Mouse (Mus musculus): ENCODE results near the gene Cbln1.

The Cbln1 gene

DNA sequence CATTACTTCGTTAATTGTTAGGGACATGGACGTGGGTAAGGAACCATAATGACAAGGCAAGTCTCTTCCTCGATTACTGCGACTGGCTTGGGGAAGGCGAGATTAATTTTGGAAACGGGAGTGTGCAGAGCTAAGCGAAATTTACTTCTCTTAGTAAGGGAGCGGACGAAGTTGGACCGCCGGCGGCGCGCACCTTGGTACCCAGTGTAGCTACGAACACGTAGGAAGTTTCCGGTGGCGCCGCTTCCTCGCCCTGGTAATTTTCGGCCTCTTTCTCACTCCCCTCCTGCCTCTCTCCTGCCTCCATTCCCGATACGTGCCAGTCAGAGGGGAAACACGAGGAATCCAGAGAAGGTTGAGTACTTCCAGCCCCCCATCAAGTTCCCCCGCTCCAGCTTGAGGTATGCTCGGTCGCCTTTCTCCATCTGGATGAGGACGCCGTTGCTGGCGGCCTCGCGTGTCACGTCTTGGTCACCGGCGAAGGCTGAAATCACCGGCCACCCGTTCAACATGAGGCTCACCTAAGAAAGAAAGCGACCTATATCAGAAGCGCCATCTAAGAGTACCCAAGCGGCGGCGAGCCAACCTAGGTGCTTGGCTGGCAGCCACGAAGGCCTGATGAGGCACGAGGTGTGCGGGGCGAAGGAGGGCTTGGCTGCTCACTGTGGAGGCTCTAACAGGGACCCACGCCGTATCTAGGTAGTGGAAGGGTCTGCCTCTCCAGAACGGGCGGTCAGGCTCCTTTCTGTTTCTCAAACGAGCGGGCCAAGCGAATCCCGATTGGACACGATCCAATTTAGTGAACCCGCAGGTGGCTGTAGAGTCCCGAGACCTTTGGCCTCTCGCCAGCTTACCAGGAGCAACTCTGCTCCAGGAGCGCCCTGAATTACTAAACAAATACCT is 2.2 kb downstream of the Cbln1 start:
- DNase-seq (ENCODE audit: low spot score in 2 of 2) = no peak

DNA sequence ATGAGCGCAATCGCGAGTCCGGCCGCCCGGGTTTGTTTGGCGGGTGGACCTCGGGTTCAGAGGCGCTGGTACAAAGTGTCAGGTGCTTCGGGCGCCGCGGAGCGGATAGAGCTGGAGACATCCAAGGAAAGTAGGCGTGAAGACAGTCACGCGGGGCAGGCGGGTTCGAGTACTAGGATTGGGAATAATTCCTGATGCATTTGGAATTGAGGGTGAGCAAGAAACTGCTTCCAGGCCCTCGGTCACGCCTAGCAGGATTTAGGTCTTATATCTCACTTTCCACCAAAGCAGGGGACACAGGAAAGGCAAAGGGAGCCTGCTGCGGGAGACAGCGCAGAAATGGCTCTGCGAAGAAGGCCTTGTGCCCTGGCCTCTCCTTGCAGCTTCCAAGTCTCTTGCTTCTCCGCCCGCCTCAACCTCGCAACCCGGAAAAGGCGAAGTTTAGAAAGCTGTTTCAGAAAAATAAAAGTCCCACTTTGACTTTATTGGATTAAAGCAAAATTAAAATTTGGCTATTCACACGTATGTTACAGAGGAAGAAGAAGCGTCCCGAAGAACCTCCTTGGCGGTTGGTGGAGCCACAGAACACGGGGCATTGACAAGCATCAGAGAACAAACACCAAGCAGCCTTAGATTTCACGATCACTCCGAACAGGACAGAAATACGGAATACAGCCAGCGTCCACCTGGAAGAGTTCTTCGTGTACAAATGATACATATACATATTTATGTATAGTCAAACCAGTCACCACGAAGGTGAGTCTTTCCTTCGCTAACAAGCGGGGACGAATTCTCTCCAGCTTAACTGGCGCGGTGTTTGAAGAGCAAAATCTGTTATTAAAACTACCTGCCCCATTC is 3.2 kb downstream of the Cbln1 start:
- no peak for DNase-seq (ENCODE audit: low spot score in 2 of 2)

DNA sequence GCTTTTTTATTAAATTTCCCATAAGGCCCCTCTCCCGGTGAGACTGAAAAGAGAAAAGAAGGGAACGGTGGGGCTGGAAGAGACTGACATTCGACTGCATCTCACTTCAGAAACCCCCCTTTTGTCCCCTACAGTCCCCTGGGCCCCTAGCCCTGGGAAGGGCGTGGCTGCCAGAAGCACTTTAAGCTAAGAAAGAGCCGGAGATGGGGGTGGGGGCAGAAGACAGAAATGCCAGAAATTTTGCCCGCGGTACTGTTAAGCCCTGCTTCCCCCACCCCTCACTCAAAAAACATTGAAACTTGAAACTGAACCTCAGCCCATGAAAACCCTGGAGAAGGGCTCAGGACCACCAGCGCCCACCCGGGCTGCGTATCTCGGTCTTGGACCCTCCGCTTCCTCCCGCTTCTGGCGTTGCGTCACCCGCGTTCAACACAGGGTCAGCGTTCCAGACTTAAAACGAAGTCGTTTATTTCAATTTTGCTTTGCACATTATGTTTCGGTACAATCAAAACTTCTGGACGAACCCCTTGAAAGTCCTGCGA is 3.9 kb downstream of the Cbln1 start:
- no peak for DNase-seq (ENCODE audit: low spot score in 2 of 2)

DNA sequence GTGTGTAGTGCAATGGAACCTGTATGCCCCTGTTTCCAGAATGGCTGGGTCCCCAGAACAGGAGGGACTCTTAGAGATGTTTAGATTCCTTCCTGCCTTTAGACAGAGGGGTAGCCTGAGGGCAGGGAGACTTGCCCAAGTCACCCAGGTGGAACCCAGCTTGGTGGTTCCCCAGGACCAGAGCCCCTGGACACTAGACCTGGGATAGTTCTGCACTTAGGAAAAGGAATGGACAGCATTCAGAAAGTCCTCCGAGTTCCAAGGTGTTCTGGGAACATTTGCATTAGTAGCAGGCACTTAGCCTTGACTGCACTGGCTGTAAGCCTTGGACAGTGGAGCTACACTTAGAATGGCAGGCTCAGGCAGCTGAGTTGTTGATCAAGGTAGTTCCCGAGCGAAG is 4.5 kb downstream of the Cbln1 start:
- no peak for DNase-seq (ENCODE audit: low spot score in 2 of 2)

DNA sequence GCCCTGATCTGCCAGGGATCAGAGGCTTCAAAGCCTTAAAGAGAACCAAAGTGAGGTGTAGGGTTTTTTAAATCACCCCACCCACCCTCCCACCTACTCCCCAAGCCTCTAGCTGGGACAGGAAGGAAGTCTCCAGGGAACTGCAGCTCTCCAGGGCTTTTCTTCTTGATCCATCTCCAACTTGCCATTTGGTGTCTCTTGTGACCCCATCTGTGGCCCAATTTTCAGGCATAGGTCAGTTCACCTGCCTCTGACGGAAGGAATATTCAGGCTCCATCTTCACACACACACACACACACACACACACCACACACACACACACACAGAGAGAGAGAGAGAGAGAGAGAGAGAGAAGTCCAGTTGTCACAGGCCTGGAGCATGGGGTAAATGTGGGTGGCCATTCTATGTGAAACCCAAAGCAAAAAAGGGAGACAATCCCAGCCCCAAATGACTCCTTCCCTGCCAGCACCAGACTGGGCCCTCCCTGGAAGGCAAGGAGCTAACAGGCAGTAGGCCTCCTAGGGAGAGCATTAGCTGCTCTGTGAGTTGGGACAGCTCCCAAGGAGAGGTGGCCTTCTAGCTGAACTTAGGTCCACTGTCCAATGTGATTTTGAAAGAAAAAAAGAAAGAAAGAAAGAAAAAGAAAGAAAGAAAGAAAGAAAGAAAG is 5.3 kb downstream of the Cbln1 start:
- DNase-seq (ENCODE audit: low spot score in 2 of 2) = no peak

DNA sequence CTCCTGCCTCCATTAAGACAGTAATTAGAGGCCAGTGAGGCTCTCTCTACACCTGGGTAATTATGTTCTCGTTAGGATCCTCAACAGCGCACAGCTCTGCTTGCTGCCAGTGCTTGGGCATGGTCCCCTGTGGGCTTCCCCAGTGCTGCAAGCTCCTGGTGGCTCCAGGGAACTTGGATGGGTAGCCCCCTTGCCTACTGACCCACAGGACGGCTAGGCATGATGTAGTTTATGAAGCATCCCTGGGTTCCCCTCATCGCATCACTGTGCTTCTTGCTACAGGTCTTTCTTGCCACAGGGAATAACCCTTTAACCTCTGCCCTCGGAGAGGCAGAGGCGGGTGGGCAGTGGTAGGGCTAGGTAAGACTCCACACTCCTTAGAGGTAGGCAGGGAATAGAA is 6.1 kb downstream of the Cbln1 start:
- DNase-seq (ENCODE audit: low spot score in 2 of 2) = no peak

DNA sequence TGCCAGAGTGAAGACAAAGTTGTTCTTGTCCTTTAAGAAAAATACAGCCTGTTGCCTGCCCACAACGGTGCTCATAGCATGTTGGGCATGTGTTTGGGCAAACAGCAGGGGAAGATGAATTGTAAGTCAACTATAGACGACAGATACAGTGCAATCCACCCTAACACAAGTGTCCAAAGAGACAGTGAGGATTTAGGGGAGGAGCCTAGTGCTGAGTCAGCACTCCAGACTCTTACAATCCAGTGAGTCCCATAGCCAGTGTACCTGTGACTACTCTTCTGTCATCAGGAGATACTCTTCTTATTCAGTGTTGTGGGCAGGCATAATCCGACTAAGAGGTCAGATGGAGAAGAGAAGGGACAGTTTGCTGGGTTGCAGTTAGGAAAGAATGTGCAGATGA is 8.0 kb downstream of the Cbln1 start:
- DNase-seq (ENCODE audit: low spot score in 2 of 2) = no peak

DNA sequence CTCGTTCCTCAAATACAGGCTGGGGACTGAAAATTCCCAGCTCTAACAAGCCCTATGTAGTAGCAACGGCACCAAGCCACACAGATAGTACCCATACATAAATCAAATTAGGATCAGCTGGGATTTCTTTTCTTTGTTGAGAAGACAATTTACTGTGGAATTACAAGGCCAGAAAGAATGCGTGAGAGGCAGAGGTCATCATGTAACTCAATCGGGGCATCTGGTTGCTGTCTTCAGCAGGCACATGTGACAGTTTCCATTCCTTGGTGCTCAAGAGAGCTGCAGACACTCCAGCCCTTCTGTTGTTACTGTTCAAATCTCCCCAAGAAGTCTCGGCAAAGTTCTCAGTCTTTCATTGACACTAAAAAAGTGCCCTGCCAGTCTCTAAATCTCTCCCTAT is 10.6 kb downstream of the Cbln1 start:
- no peak for DNase-seq (ENCODE audit: low spot score in 2 of 2)

DNA sequence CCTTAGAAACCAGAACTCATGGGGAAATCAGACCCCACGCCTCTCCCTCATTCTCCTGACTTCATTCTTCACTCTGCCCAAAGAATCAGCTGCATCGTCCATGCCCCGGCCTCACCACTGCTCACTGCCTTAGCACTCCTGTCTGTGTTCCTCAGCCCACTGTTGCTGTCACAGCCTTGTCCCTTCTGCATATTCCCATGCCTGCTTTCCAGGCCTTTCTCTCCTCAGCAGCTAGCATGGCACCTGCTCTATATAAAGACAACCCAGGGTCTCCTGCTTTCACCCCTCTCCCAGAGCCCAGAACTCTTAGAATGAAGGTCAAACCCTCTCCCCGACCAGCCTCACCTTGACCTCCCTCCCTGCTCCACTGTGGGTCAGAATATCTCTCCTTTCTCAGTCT is 15.5 kb downstream of the Cbln1 start:
- no peak for DNase-seq (ENCODE audit: low spot score in 2 of 2)

DNA sequence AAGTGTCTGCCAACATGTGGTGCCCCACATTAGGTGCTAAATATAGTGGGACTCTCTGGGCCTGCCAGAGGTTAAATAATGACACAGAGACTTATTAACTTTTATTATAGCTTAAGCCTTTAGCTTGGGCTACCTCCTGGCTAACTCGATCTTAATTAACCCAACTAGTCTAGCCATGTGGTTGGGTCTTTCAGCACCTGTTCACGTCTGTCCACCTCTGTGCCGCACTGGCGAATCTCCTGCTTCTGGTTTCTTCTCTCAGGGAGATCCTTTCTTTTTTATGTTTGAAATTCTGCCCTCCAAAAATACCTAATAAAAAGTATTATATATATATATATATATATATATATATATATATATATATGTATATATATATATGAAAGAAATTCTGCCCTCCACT is 19.6 kb downstream of the Cbln1 start:
- peak in 1 of 2 experiments; percentile 9 for DNase-seq (ENCODE audit: low spot score in 2 of 2)

DNA sequence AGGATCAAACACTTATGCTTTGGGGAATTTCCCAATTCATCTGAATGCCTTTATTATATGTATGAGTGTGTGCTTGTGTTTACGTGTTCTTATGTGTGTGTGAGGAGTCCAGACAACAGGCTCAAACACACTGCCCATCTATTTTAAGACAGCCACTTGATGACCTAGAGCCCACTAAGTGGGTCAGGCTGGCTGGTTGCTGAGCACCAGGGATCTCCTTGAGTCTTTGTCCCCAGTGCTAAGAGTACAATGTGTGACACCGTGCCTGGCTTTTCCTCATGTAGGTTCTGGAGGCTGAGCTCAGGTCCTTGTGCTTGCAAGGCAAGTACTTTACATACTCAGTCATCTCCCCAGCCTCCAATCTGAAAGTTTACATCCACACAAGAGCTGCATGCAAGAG is 20.7 kb downstream of the Cbln1 start:
- peak; percentile 23 to 24 for DNase-seq (ENCODE audit: low spot score in 2 of 2)

DNA sequence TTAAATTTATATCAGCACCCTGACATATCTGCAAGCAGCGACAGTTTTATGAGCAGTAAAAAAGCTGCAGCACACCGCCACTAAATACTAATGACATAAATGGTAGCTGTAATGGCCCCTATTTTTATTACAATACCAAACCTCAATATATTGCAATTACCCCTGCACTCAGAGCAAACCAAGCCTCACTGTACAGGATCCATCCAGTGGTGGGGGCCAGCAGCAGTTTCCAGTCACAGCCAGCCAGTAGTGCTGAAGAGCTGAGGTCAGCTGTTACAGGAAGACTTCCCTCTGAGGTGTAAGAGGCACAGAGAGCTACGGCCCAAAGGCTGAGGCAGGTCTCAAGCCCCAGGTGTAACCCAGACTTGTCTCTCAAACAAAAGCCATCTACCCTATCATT is 37.8 kb downstream of the Cbln1 start:
- DNase-seq (ENCODE audit: low spot score in 2 of 2) = no peak

DNA sequence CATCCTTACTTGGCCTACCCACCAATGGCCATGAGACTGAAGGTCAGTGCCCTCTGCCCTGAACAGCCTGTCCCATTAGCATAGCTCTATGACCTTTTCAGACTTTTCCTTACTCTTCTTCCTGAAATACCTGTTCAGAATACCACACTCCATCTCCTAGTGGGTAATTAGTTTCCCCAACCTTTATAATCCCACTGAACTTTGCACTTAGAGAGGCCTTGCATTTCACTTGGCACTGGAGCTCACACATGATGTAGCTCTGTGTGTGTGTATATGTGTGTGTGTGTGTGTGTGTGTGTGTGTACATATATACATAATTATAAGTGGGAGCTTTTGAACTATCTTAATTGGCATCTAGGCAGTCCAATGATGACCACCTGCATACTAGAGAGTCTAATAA is 45.2 kb downstream of the Cbln1 start:
- DNase-seq (ENCODE audit: low spot score in 2 of 2) = no peak

DNA sequence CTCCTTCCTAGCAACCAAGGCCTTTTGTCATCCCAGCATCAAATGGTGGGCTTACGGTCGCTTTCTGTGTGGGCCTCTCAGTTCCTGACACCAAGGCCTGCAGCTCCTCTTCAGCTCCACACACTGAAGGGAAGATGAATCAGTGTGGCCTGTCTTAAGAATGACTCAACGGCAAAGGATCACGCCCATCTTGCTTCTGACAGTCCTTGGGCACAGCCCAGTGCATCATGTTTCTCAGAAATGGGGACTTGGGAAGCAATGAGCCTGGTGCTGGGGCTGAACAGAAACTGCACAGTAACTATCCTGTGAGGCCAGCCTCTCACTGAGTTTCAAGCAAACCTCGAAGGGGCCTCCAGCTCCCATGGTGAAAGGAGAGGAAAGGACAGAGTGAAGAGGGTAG is 47.7 kb downstream of the Cbln1 start:
- DNase-seq (ENCODE audit: low spot score in 2 of 2) = no peak

DNA sequence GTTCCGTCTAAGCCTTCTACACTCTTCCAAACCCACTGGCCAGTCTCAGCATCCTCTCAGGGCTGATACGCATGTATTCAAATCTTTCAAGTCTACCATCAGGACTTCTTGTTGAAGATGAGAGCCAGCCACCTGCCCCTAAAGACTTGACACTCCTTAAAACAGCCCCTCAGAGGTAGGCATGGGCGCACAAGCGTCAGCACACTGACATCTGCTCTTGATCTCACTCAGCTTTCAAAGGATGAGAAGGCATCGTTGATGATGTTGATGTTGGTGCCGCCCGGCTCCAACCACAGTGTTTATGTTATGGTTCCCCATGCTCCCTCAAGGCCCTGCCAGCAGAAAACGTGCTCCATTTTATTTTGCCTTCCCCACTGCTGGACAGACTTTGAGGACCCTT is 50.7 kb downstream of the Cbln1 start:
- DNase-seq (ENCODE audit: low spot score in 2 of 2) = no peak
